Mouse (Mus musculus) midbrain, embryonic 16.5 days (tissue): ENCODE results near the gene Smox. TPM values are rescaled to one million over a fixed set of nuclear protein-coding genes. Genes with fewer than 3 reads are reported as not detected.
A peak's percentile ranks its signal among the peaks of the same experiment; 100 is the strongest.

Experiments used
- ATAC-seq: fragments of 200-750 bp; cut with Nextera tagmentation; 2 replicates; pipeline ENCODE4 v1.8.0; 2017; ENCODE audit warnings: moderate TSS enrichment
- H3K27ac ChIP-seq: fragments of 300-500 bp; sonication (generic); 2 replicates; pipeline ENCODE4 v1.5.1; 2014; ENCODE audit warnings: mild to moderate bottlenecking, low read length, mixed read lengths
- H3K27me3 ChIP-seq: fragments of 300-500 bp; sonication (generic); 2 replicates; pipeline ENCODE4 v1.6.1; 2014; ENCODE audit warnings: low read depth, low read length, mixed read lengths; ENCODE audit not compliant: control insufficient read depth, insufficient read depth
- H3K36me3 ChIP-seq: fragments of 300-500 bp; sonication (generic); 2 replicates; pipeline ENCODE4 v1.6.1; 2014; ENCODE audit warnings: mild to moderate bottlenecking, low read length, moderate library complexity, mixed read lengths; ENCODE audit not compliant: control insufficient read depth, insufficient read depth
- H3K4me1 ChIP-seq: fragments of 300-500 bp; sonication (generic); 2 replicates; pipeline ENCODE4 v1.6.1; 2014; ENCODE audit warnings: mild to moderate bottlenecking, low read length, mixed read lengths; ENCODE audit not compliant: control insufficient read depth, insufficient read depth
- H3K4me2 ChIP-seq: fragments of 300-500 bp; sonication (generic); 2 replicates; pipeline ENCODE4 v1.6.1; 2014; ENCODE audit warnings: mild to moderate bottlenecking, low read length, mixed read lengths
- H3K4me3 ChIP-seq: fragments of 300-500 bp; sonication (generic); 2 replicates; pipeline ENCODE4 v1.5.1; 2014; ENCODE audit warnings: low read depth, mild to moderate bottlenecking, low read length, moderate library complexity, mixed read lengths
- H3K9ac ChIP-seq: fragments of 300-500 bp; sonication (generic); 2 replicates; pipeline ENCODE4 v1.6.1; 2014; ENCODE audit warnings: low read depth, low read length, mixed read lengths
- H3K9me3 ChIP-seq: fragments of 300-500 bp; sonication (generic); replicated peaks from 2 replicates; pipeline ENCODE4 v1.6.1; 2014; ENCODE audit warnings: mild to moderate bottlenecking, low read length, mixed read lengths; ENCODE audit not compliant: control insufficient read depth, poor library complexity, severe bottlenecking
- WGBS: fragments of 180-500 bp; shearing (Covaris S2); extraction: QIAGEN DNeasy Blood & Tissue Kit; methylation state at CpG from one replicate; pipeline ENCODE4 v1.1.7; 2014; 5-methylcytosine and 5-hydroxymethylcytosine counted together
- polyA plus RNA-seq: library from polyadenylated mRNA; unstranded; fragments of >200 nt; fragmentation: Nextera tagmentation; extraction: Ambion mirVana; gene quantifications from 2 replicates; pipeline ENCODE4 v1.2.1, GENCODE M21; 2015

Smox gene
- polyA plus RNA-seq, 1 experiment from 2014 or later, result 52.7 TPM

GRCm38 (mm10) chr2:131538341-131538740, 47.0 kb downstream of the Smox start:
- Histone ChIP-seq H3K27ac (no peak overlapping the region), H3K9me3 (no peaks in the 10 kb centered on the region), H3K9ac (no peak overlapping the region), H3K36me3 (no peaks in the 10 kb centered on the region), H3K4me3 (no peak overlapping the region), H3K27me3 (no peaks in the 10 kb centered on the region), H3K4me2 (no peak overlapping the region), H3K4me1 (no peaks in the 10 kb centered on the region)
- ATAC-seq, result no peak
- 61% methylated on average over 7 of the region's 7 CpGs for WGBS

GRCm38 (mm10) chr2:131539780-131540179, 48.5 kb downstream of the Smox start:
- Histone ChIP-seq H3K4me2 (no peak overlapping the region), H3K9ac (no peak overlapping the region), H3K27ac (no peak overlapping the region), H3K4me3 (no peak overlapping the region), H3K9me3 (no peaks in the 10 kb centered on the region), H3K27me3 (no peaks in the 10 kb centered on the region), H3K4me1 (no peaks in the 10 kb centered on the region), H3K36me3 (no peaks in the 10 kb centered on the region)
- no peak for ATAC-seq
- 87% methylated on average over 6 of the region's 6 CpGs for WGBS

GRCm38 (mm10) chr2:131541686-131542085, 50.4 kb downstream of the Smox start:
- H3K27ac ChIP-seq, result no peak overlapping the region
- WGBS, result 69% methylated on average over 4 of the region's 4 CpGs

GRCm38 (mm10) chr2:131542531-131542930, 51.2 kb downstream of the Smox start:
- no peaks in the 10 kb centered on the region for H3K36me3 ChIP-seq
- peaks cover 10% of the 10 kb centered on the region; the same call in 1 of the 2 replicates for H3K4me1 ChIP-seq
- H3K27ac ChIP-seq, result no peak overlapping the region
- no peak for ATAC-seq
- H3K9me3 ChIP-seq, result no peaks in the 10 kb centered on the region
- H3K9ac ChIP-seq, result no peak overlapping the region
- no peak overlapping the region for H3K4me2 ChIP-seq
- peaks cover 18% of the 10 kb centered on the region for H3K27me3 ChIP-seq
- WGBS, result 26% methylated on average over 6 of the region's 6 CpGs
- no peak overlapping the region for H3K4me3 ChIP-seq

More at GRCm38 (mm10) chr2:131541686-131542085, 50.4 kb downstream of the Smox start:
- Histone ChIP-seq H3K4me3 (no peak overlapping the region), H3K9me3 (no peaks in the 10 kb centered on the region), H3K4me2 (no peak overlapping the region), H3K4me1 (peaks cover 7% of the 10 kb centered on the region; the same call in 1 of the 2 replicates), H3K36me3 (no peaks in the 10 kb centered on the region), H3K27me3 (peaks cover 12% of the 10 kb centered on the region), H3K9ac (no peak overlapping the region)
- no peak for ATAC-seq

GRCm38 (mm10) chr2:131545386-131546307, 54.4 kb downstream of the Smox start:
- ATAC-seq, result peak; percentile 53
- 2% methylated on average over 45 of the region's 45 CpGs for WGBS
- H3K4me1 ChIP-seq, result peaks cover 10% of the 10 kb centered on the region; the same call in 1 of the 2 replicates

GRCm38 (mm10) chr2:131546308-131546700, 55.0 kb downstream of the Smox start:
- Histone ChIP-seq H3K27ac (no peak overlapping the region), H3K4me2 (peak overlapping the region; percentile 86), H3K27me3 (peaks cover 27% of the 10 kb centered on the region), H3K9ac (peak overlapping the region; percentile 61), H3K36me3 (no peaks in the 10 kb centered on the region), H3K4me3 (peak overlapping the region; percentile 47), H3K4me1 (peaks cover 10% of the 10 kb centered on the region; the same call in 1 of the 2 replicates), H3K9me3 (no peaks in the 10 kb centered on the region)
- no peak for ATAC-seq
- under 1% methylated on average over 27 of the region's 27 CpGs for WGBS

More at GRCm38 (mm10) chr2:131545386-131546307, 54.4 kb downstream of the Smox start:
- H3K9ac ChIP-seq, result peak overlapping the region; percentile 61
- H3K27ac ChIP-seq, result no peak overlapping the region
- no peaks in the 10 kb centered on the region for H3K9me3 ChIP-seq
- H3K36me3 ChIP-seq, result no peaks in the 10 kb centered on the region
- H3K27me3 ChIP-seq, result peaks cover 27% of the 10 kb centered on the region
- peak overlapping the region; percentile 47 for H3K4me3 ChIP-seq
- H3K4me2 ChIP-seq, result peak overlapping the region; percentile 86

- Histone ChIP-seq H3K27ac (no peak overlapping the region), H3K4me3 (peak overlapping the region; percentile 47; the same call in 1 of the 2 replicates), H3K9ac (no peak overlapping the region), H3K4me1 (peaks cover 10% of the 10 kb centered on the region; the same call in 1 of the 2 replicates), H3K9me3 (no peaks in the 10 kb centered on the region), H3K36me3 (no peaks in the 10 kb centered on the region), H3K4me2 (peak overlapping the region; percentile 42; the same call in 1 of the 2 replicates), H3K27me3 (peaks cover 27% of the 10 kb centered on the region)
- WGBS, result 17% methylated on average over 19 of the region's 19 CpGs
- ATAC-seq, result no peak
These were observed 55.6 kb downstream of the Smox start for GRCm38 (mm10) chr2:131546745-131547408.

- no peak for ATAC-seq
- no peaks in the 10 kb centered on the region for H3K36me3 ChIP-seq
- 78% methylated on average over 2 of the region's 2 CpGs for WGBS
These were observed 57.0 kb downstream of the Smox start for GRCm38 (mm10) chr2:131548330-131548729.

More at GRCm38 (mm10) chr2:131548330-131548729, 57.0 kb downstream of the Smox start:
- H3K27me3 ChIP-seq, result peaks cover 27% of the 10 kb centered on the region
- H3K4me3 ChIP-seq, result no peak overlapping the region
- no peaks in the 10 kb centered on the region for H3K9me3 ChIP-seq
- peaks cover 10% of the 10 kb centered on the region; the same call in 1 of the 2 replicates for H3K4me1 ChIP-seq
- no peak overlapping the region for H3K9ac ChIP-seq
- H3K4me2 ChIP-seq, result no peak overlapping the region
- no peak overlapping the region for H3K27ac ChIP-seq
